Mouse (Mus musculus): ENCODE results near the gene Pcif1. TPM values are rescaled to one million over a fixed set of nuclear protein-coding genes. Genes with fewer than 3 reads are reported as not detected.

The Pcif1 gene
- polyA plus RNA-seq, 1 experiment from 2014 or later = 54.8 TPM

DNA sequence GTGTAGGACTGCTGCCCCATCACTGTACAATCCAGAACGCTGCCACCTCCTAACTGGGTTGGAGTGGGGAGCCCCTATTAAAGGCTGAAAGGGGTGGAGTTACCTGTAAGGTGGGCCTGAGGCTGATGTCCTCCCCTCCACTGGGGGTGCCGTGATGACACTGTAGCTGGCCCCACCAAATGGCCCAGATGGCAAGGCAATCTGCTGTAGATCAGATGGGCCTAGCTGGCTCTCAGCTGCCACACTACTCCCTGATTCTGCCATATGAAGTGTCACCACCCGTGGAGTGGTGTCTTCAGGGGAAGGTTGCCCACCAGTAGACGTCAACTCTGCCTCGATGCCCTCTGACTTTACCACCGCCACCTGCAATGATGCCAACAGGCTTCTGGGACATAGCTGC, 16.8 kb downstream of the Pcif1 start:
- no peaks in the 10 kb centered on the region for H3K27me3 ChIP-seq (ENCODE audit: control insufficient read depth, insufficient read depth, low read length)
- no peak overlapping the region for H3K4me2 ChIP-seq
- no peak for ATAC-seq (replicated peaks; ENCODE audit: insufficient number of reproducible peaks, low FRiP score, low TSS enrichment)
- no peak overlapping the region for H3K9ac ChIP-seq (ENCODE audit: low read depth, low read length)
- no peak overlapping the region for H3K4me3 ChIP-seq (ENCODE audit: low read depth, low read length)
- no peak overlapping the region for H3K27ac ChIP-seq (ENCODE audit: low read depth, low read length)
- H3K4me1 ChIP-seq (ENCODE audit: control insufficient read depth, insufficient read depth, low read length) = no peaks in the 10 kb centered on the region
- WGBS (ENCODE audit: insufficient replicate concordance) = 92% methylated on average over 6 of the region's 6 CpGs
- peaks cover 59% of the 10 kb centered on the region for H3K36me3 ChIP-seq (ENCODE audit: control insufficient read depth, insufficient read depth, low read length)
- H3K9me3 ChIP-seq (replicated peaks; ENCODE audit: control insufficient read depth, low read length) = no peaks in the 10 kb centered on the region

- Histone ChIP-seq H3K27me3 (ENCODE audit: control insufficient read depth, insufficient read depth, low read length) (no peaks in the 10 kb centered on the region), H3K9ac (ENCODE audit: low read depth, low read length) (no peak overlapping the region), H3K9me3 (replicated peaks; ENCODE audit: control insufficient read depth, low read length) (no peaks in the 10 kb centered on the region), H3K4me3 (ENCODE audit: low read depth, low read length) (no peak overlapping the region), H3K4me2 (no peak overlapping the region), H3K27ac (ENCODE audit: low read depth, low read length) (no peak overlapping the region), H3K36me3 (ENCODE audit: control insufficient read depth, insufficient read depth, low read length) (peaks cover 58% of the 10 kb centered on the region), H3K4me1 (ENCODE audit: control insufficient read depth, insufficient read depth, low read length) (no peaks in the 10 kb centered on the region)
- no peak for ATAC-seq (replicated peaks; ENCODE audit: insufficient number of reproducible peaks, low FRiP score, low TSS enrichment)
- 90% methylated on average over 7 of the region's 7 CpGs for WGBS (ENCODE audit: insufficient replicate concordance)
Observed at GRCm38 (mm10) chr2:164898008-164898407, 18.9 kb downstream of the Pcif1 start.

- 91% methylated on average over 15 of the region's 15 CpGs for WGBS (ENCODE audit: insufficient replicate concordance)
- no peaks in the 10 kb centered on the region for H3K9me3 ChIP-seq (replicated peaks; ENCODE audit: control insufficient read depth, low read length)
- H3K4me1 ChIP-seq (ENCODE audit: control insufficient read depth, insufficient read depth, low read length) = no peaks in the 10 kb centered on the region
- no peaks in the 10 kb centered on the region for H3K27me3 ChIP-seq (ENCODE audit: control insufficient read depth, insufficient read depth, low read length)
- no peak for ATAC-seq (replicated peaks; ENCODE audit: insufficient number of reproducible peaks, low FRiP score, low TSS enrichment)
- peaks cover 53% of the 10 kb centered on the region for H3K36me3 ChIP-seq (ENCODE audit: control insufficient read depth, insufficient read depth, low read length)
- no peak overlapping the region for H3K9ac ChIP-seq (ENCODE audit: low read depth, low read length)
- H3K27ac ChIP-seq (ENCODE audit: low read depth, low read length) = no peak overlapping the region
- no peak overlapping the region for H3K4me2 ChIP-seq
- no peak overlapping the region for H3K4me3 ChIP-seq (ENCODE audit: low read depth, low read length)
Observed at GRCm38 (mm10) chr2:164899034-164899433, 19.9 kb downstream of the Pcif1 start.

DNA sequence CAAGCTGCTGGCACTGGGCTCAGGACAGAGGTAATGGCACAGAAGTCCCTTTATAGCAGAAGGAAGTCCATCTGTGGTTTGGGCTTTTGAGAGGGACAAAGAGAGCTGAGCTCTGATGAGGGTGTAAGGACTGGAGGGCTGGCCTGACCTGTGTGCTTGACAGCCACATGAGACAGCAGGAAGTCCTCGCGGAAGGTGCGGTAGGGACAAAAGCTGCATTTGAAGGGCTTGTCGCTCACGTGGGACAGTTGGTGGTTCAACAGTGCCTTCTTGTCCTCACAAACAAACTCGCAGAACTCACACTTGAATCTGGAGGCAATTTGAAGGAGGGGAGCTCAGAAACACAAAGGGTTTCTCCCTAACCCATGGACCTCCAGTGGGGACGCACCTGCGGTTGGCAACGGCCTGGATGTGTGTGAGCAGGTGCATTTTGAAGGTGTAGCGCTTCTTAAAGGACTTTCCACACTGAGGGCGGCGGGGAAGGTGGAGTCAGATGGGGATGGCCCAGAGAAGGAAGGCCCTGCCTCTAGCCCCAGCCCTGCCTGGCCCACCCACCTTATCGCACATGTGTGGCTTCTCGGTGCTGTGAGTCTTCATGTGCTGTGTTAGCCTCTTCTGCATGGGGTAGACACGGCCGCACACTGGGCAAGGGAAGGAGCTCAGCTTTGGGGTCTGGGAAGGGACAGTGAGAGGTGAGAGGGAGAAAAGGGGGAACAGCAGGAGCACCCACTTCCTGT, 20.8 kb downstream of the Pcif1 start:
- H3K9ac ChIP-seq (ENCODE audit: low read depth, low read length) = 0 out of 2 replicates have a peak overlapping the region, but pooled peaks have one; percentile 10
- no peak overlapping the region for H3K27ac ChIP-seq (ENCODE audit: low read depth, low read length)
- ATAC-seq (replicated peaks; ENCODE audit: insufficient number of reproducible peaks, low FRiP score, low TSS enrichment) = no peak
- H3K4me1 ChIP-seq (ENCODE audit: control insufficient read depth, insufficient read depth, low read length) = no peaks in the 10 kb centered on the region
- no peak overlapping the region for H3K4me2 ChIP-seq
- H3K27me3 ChIP-seq (ENCODE audit: control insufficient read depth, insufficient read depth, low read length) = no peaks in the 10 kb centered on the region
- 90% methylated on average over 16 of the region's 16 CpGs for whole genome bisulfite sequencing (ENCODE audit: insufficient replicate concordance)
- H3K4me3 ChIP-seq (ENCODE audit: low read depth, low read length) = no peak overlapping the region
- peaks cover 55% of the 10 kb centered on the region for H3K36me3 ChIP-seq (ENCODE audit: control insufficient read depth, insufficient read depth, low read length)
- H3K9me3 ChIP-seq (replicated peaks; ENCODE audit: control insufficient read depth, low read length) = no peaks in the 10 kb centered on the region

DNA sequence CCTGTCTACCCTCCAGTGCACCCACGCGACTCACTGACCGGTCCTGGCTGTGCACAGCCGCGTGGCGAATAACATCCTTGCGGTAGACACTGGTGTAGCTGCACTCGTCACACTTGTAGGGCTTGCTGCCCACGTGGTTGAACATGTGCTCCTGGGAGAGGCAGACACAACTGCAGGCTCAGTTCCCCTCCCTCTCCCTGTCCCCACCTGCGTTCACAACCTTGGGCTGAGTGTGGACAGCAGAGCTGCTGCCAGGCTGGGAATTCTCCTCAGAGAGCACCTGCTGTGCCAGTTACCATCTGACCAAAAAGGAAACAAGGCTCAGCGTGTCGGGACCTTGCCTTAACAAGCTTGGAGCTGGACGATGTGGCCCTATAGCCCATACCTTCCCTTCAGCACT, 22.3 kb downstream of the Pcif1 start:
- 91% methylated on average over 13 of the region's 13 CpGs for WGBS (ENCODE audit: insufficient replicate concordance)
- no peak overlapping the region for H3K4me3 ChIP-seq (ENCODE audit: low read depth, low read length)
- peaks cover 55% of the 10 kb centered on the region for H3K36me3 ChIP-seq (ENCODE audit: control insufficient read depth, insufficient read depth, low read length)
- H3K4me2 ChIP-seq = no peak overlapping the region
- no peaks in the 10 kb centered on the region for H3K27me3 ChIP-seq (ENCODE audit: control insufficient read depth, insufficient read depth, low read length)
- no peak overlapping the region for H3K27ac ChIP-seq (ENCODE audit: low read depth, low read length)
- H3K9me3 ChIP-seq (replicated peaks; ENCODE audit: control insufficient read depth, low read length) = peaks cover 6% of the 10 kb centered on the region
- no peak overlapping the region for H3K9ac ChIP-seq (ENCODE audit: low read depth, low read length)
- ATAC-seq (replicated peaks; ENCODE audit: insufficient number of reproducible peaks, low FRiP score, low TSS enrichment) = no peak; the same call in 1 of the 2 replicates
- H3K4me1 ChIP-seq (ENCODE audit: control insufficient read depth, insufficient read depth, low read length) = no peaks in the 10 kb centered on the region

GRCm38 (mm10) chr2:164903496-164903895, 24.4 kb downstream of the Pcif1 start:
- H3K27ac ChIP-seq (ENCODE audit: low read depth, low read length) = no peak overlapping the region
- no peak overlapping the region for H3K9ac ChIP-seq (ENCODE audit: low read depth, low read length)
- no peak overlapping the region for H3K4me2 ChIP-seq
- H3K9me3 ChIP-seq (replicated peaks; ENCODE audit: control insufficient read depth, low read length) = peaks cover 6% of the 10 kb centered on the region
- ATAC-seq (replicated peaks; ENCODE audit: insufficient number of reproducible peaks, low FRiP score, low TSS enrichment) = no peak
- H3K36me3 ChIP-seq (ENCODE audit: control insufficient read depth, insufficient read depth, low read length) = peaks cover 67% of the 10 kb centered on the region
- no peaks in the 10 kb centered on the region for H3K4me1 ChIP-seq (ENCODE audit: control insufficient read depth, insufficient read depth, low read length)
- WGBS (ENCODE audit: insufficient replicate concordance) = 94% methylated on average over 1 of the region's 1 CpGs
- H3K4me3 ChIP-seq (ENCODE audit: low read depth, low read length) = no peak overlapping the region
- H3K27me3 ChIP-seq (ENCODE audit: control insufficient read depth, insufficient read depth, low read length) = no peaks in the 10 kb centered on the region

DNA sequence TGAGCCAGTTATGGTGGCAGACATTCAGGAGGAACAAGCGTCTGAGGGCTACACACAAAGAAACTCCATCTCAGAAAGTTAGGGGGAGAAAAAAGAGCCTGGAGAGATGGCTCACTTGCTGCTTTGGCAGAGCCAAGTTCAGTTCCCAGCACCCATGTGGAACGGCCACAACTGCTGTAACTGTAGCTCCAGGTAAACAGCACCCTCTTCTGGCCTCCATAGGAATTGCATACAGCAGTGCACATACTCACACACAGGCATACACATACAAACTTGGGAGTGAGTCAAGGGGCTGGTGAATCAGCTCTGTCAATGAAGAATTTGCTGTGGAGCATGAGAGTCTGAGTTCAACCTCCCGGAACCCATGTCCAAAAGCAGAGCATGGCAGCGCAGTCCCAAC, 27.0 kb downstream of the Pcif1 start:
- no peak overlapping the region for H3K27ac ChIP-seq (ENCODE audit: low read depth, low read length)
- H3K9ac ChIP-seq (ENCODE audit: low read depth, low read length) = no peak overlapping the region
- H3K27me3 ChIP-seq (ENCODE audit: control insufficient read depth, insufficient read depth, low read length) = no peaks in the 10 kb centered on the region
- H3K4me3 ChIP-seq (ENCODE audit: low read depth, low read length) = no peak overlapping the region
- no peak overlapping the region for H3K4me2 ChIP-seq
- no peak for ATAC-seq (replicated peaks; ENCODE audit: insufficient number of reproducible peaks, low FRiP score, low TSS enrichment)
- peaks cover 10% of the 10 kb centered on the region for H3K4me1 ChIP-seq (ENCODE audit: control insufficient read depth, insufficient read depth, low read length)
- peaks cover 64% of the 10 kb centered on the region for H3K36me3 ChIP-seq (ENCODE audit: control insufficient read depth, insufficient read depth, low read length)
- peaks cover 6% of the 10 kb centered on the region for H3K9me3 ChIP-seq (replicated peaks; ENCODE audit: control insufficient read depth, low read length)
- WGBS (ENCODE audit: insufficient replicate concordance) = 94% methylated on average over 4 of the region's 4 CpGs

DNA sequence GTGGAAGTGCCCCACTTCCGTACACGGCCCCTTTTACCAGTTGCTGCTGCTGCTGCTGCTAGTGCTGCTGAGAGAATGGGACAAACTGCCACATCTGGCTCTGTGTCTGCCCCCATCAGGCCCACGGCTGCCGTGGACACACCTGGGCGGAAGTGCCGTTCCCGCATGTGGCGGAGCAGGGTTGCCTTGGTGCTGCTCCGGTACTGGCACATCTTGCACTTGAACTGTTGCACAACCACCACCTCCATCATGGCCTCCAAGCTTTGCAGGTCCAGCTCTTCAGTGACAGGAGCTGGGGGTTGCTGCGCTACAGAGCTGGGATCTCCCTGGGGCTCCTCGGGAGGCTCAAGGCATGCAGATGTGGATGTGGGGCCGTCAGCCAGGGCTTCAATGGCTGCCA, 28.4 kb downstream of the Pcif1 start:
- H3K4me1 ChIP-seq (ENCODE audit: control insufficient read depth, insufficient read depth, low read length) = peaks cover 12% of the 10 kb centered on the region
- H3K4me2 ChIP-seq = no peak overlapping the region
- H3K9ac ChIP-seq (ENCODE audit: low read depth, low read length) = no peak overlapping the region
- 96% methylated on average over 12 of the region's 12 CpGs for WGBS (ENCODE audit: insufficient replicate concordance)
- H3K9me3 ChIP-seq (replicated peaks; ENCODE audit: control insufficient read depth, low read length) = peaks cover 6% of the 10 kb centered on the region
- H3K4me3 ChIP-seq (ENCODE audit: low read depth, low read length) = no peak overlapping the region
- no peak for ATAC-seq (replicated peaks; ENCODE audit: insufficient number of reproducible peaks, low FRiP score, low TSS enrichment)
- no peaks in the 10 kb centered on the region for H3K27me3 ChIP-seq (ENCODE audit: control insufficient read depth, insufficient read depth, low read length)
- peaks cover 52% of the 10 kb centered on the region for H3K36me3 ChIP-seq (ENCODE audit: control insufficient read depth, insufficient read depth, low read length)
- no peak overlapping the region for H3K27ac ChIP-seq (ENCODE audit: low read depth, low read length)

GRCm38 (mm10) chr2:164908011-164908410, 28.9 kb downstream of the Pcif1 start:
- Histone ChIP-seq H3K9me3 (replicated peaks; ENCODE audit: control insufficient read depth, low read length) (peaks cover 6% of the 10 kb centered on the region), H3K27me3 (ENCODE audit: control insufficient read depth, insufficient read depth, low read length) (no peaks in the 10 kb centered on the region), H3K9ac (ENCODE audit: low read depth, low read length) (no peak overlapping the region), H3K36me3 (ENCODE audit: control insufficient read depth, insufficient read depth, low read length) (peaks cover 48% of the 10 kb centered on the region), H3K27ac (ENCODE audit: low read depth, low read length) (no peak overlapping the region), H3K4me2 (no peak overlapping the region), H3K4me1 (ENCODE audit: control insufficient read depth, insufficient read depth, low read length) (peaks cover 13% of the 10 kb centered on the region), H3K4me3 (ENCODE audit: low read depth, low read length) (no peak overlapping the region)
- 95% methylated on average over 5 of the region's 5 CpGs for WGBS (ENCODE audit: insufficient replicate concordance)
- no peak for ATAC-seq (replicated peaks; ENCODE audit: insufficient number of reproducible peaks, low FRiP score, low TSS enrichment)

All from heart, embryonic 11.5 days (tissue).